Mouse (Mus musculus) liver, embryonic 14.5 days (tissue): ENCODE measurements around the gene Saa3. TPM values are rescaled to one million over a fixed set of nuclear protein-coding genes. Genes with fewer than 3 reads are reported as not detected.
"Not testable (repeated sequence)": the region's sequence is repeated elsewhere in the genome, so short reads cannot be mapped to it uniquely, and the experiment has no call there.

Experiments
- ATAC-seq: fragments of 200-750 bp; cut with Nextera tagmentation; 2 replicates; pipeline ENCODE4 v1.8.0; 2017; ENCODE audit warnings: moderate number of reproducible peaks, mild to moderate bottlenecking, moderate library complexity; ENCODE audit not compliant: insufficient read depth
- DNase-seq, 3 experiments: peaks; one replicate each; pipeline ENCODE4 v3.0.0-alpha.2; 2012 to 2013; ENCODE audit warnings: low read depth in 3 of 3, low spot score in 3 of 3
- H3K27ac ChIP-seq: fragments of 300-500 bp; sonication (generic); 2 replicates; pipeline ENCODE4 v1.5.1; 2014; ENCODE audit warnings: moderate library complexity, mild to moderate bottlenecking, control low read depth, inconsistent platforms
- H3K27me3 ChIP-seq: fragments of 300-500 bp; sonication (generic); 2 replicates; pipeline ENCODE4 v1.6.1; 2014; ENCODE audit warnings: mild to moderate bottlenecking, low read length, moderate library complexity; ENCODE audit not compliant: control insufficient read depth, insufficient read depth
- H3K36me3 ChIP-seq: fragments of 300-500 bp; sonication (generic); replicated peaks from 2 replicates; pipeline ENCODE4 v1.6.1; 2014; ENCODE audit warnings: low read depth; ENCODE audit not compliant: control insufficient read depth, insufficient read depth
- H3K4me1 ChIP-seq, 2 experiments: fragments of 200-500 bp in 1 of 2; fragments of 300-500 bp in 1 of 2; sonication (generic) in 1 of 2; replicated peaks; 2 replicates each; pipeline ENCODE4 v1.6.1; 2012 to 2014; ENCODE audit warnings: antibody characterized with exemption in 1 of 2, inconsistent platforms in 1 of 2, low read length in 1 of 2; ENCODE audit not compliant: control insufficient read depth in 2 of 2, insufficient read depth in 2 of 2
- H3K4me2 ChIP-seq: fragments of 300-500 bp; sonication (generic); 2 replicates; pipeline ENCODE4 v1.6.1; 2014; ENCODE audit warnings: low read depth, mild to moderate bottlenecking, control low read depth, moderate library complexity
- H3K4me3 ChIP-seq, 2 experiments: fragments of 200-500 bp in 1 of 2; fragments of 300-500 bp in 1 of 2; sonication (generic) in 1 of 2; 2 replicates each; pipeline ENCODE4 v1.5.1; 2012 to 2014; ENCODE audit warnings: low read depth in 2 of 2, low read length in 2 of 2, mild to moderate bottlenecking in 2 of 2, control low read depth in 1 of 2, inconsistent platforms in 1 of 2, moderate library complexity in 1 of 2; ENCODE audit not compliant: insufficient read depth in 1 of 2
- H3K9ac ChIP-seq: fragments of 300-500 bp; sonication (generic); replicated peaks from 2 replicates; pipeline ENCODE4 v1.6.1; 2014; ENCODE audit warnings: mild to moderate bottlenecking, control low read depth, moderate library complexity
- H3K9me3 ChIP-seq: fragments of 300-500 bp; sonication (generic); 2 replicates; pipeline ENCODE4 v1.6.1; 2016; ENCODE audit warnings: low read length, mixed read lengths; ENCODE audit not compliant: control insufficient read depth
- CTCF ChIP-seq: IDR thresholded peaks from 2 replicates; pipeline ENCODE4 v1.5.1; 2016; ENCODE audit warnings: antibody characterized with exemption, low read depth, control low read depth
- EP300 ChIP-seq: IDR thresholded peaks from 2 replicates; pipeline ENCODE4 v1.6.1; 2016; ENCODE audit warnings: antibody characterized with exemption, low read depth
- WGBS: fragments of 180-500 bp; shearing (Covaris S2); extraction: QIAGEN DNeasy Blood & Tissue Kit; methylation state at CpG from one replicate; pipeline ENCODE4 v1.1.7; 2014; ENCODE audit not compliant: insufficient replicate concordance; 5-methylcytosine and 5-hydroxymethylcytosine counted together
- polyA plus RNA-seq, 2 experiments: library from polyadenylated mRNA; depleted of rRNA in 1 of 2; stranded (reverse) in 1 of 2; unstranded in 1 of 2; fragments of >200 nt; fragmentation: Nextera tagmentation in 1 of 2; extraction: Ambion mirVana in 1 of 2; gene quantifications; 2 replicates each; pipeline versions ENCODE4 v1.2.1 to v1.2.3; 2012 to 2014

The Saa3 gene
- polyA plus RNA-seq, 2 experiments = 1.0 to 3.4 TPM

DNA sequence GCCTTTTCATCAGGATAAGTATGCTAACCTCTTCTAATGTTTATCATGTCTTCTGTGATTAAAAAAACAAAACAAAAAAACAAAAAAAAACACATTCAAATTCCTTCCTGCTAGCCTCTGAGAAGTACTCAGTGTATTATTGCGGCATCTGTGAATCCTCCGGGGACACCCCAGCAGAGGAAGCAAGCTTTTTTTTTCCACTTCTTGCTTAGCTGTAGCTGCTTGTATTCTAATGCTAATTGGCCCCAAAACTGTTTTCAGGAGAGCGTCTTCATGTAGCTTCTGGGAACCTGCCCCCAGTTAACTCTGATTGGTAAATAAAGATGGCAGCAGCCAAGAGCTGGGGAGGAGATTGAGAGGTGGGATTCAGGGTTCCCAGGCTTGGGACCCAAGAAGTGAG is 33.0 kb upstream of the Saa3 start:
- Histone ChIP-seq H3K4me2 (no peak overlapping the region), H3K9me3 (no peaks in the 10 kb centered on the region), H3K4me3 (no peak overlapping the region), H3K36me3 (no peaks in the 10 kb centered on the region), H3K27me3 (no peaks in the 10 kb centered on the region), H3K4me1 (no peaks in the 10 kb centered on the region), H3K9ac (no peak overlapping the region), H3K27ac (no peak overlapping the region)
- ATAC-seq (no peak), DNase-seq (no peak)
- TF ChIP-seq EP300 (no peak), CTCF (no peak)
- 64% methylated on average over 3 of the region's 3 CpGs for WGBS

GRCm38 (mm10) chr7:46746381-46746780 is 30.9 kb upstream of the Saa3 start:
- Histone ChIP-seq H3K9ac (no peak overlapping the region), H3K36me3 (no peaks in the 10 kb centered on the region), H3K27me3 (no peaks in the 10 kb centered on the region), H3K4me3 (no peak overlapping the region), H3K27ac (no peak overlapping the region), H3K4me1 (no peaks in the 10 kb centered on the region), H3K4me2 (no peak overlapping the region), H3K9me3 (no peaks in the 10 kb centered on the region)
- WGBS = 65% methylated on average over 7 of the region's 7 CpGs
- no peak for ATAC-seq
- no peak for TF ChIP-seq EP300
- TF ChIP-seq CTCF = no peak
- no peak for DNase-seq

- ATAC-seq = no peak
- Histone ChIP-seq H3K27ac (no peak overlapping the region), H3K9ac (no peak overlapping the region), H3K4me1 (no peaks in the 10 kb centered on the region), H3K4me3 (no peak overlapping the region), H3K36me3 (no peaks in the 10 kb centered on the region), H3K4me2 (no peak overlapping the region), H3K27me3 (no peaks in the 10 kb centered on the region), H3K9me3 (no peaks in the 10 kb centered on the region)
- DNase-seq = no peak
- no peak for TF ChIP-seq CTCF
- no peak for TF ChIP-seq EP300
- 53% methylated on average over 3 of the region's 3 CpGs for WGBS
These were observed 30.3 kb upstream of the Saa3 start for GRCm38 (mm10) chr7:46745816-46746215.

DNA sequence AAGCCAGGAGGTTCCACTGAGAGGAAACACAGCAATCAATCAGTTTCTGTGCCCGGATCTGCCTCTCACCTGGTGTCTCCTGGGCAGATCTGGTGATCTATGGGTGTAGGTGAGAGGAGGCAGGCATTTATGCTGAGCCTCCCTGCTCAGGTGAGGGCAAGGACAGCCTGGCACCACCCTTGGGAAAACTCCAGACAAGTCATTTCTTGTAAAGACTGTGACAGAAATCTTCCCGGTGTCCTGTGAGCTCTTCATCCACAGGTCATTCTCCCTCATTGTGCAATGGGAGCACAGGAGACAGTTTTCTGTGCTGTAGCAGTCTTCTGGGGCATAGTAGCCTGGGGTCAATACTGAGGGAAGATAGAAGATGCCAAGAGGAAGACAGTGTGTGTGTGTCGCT is 27.4 kb upstream of the Saa3 start, which contains the start of gene Saa1:
Gene Saa1, minus strand, starts transcription at position 101 of the 400 bp plus-strand sequence.
- not testable (repeated sequence) for H3K9ac ChIP-seq, H3K4me2 ChIP-seq, H3K4me3 ChIP-seq, H3K27ac ChIP-seq, H3K9me3 ChIP-seq, DNase-seq, ATAC-seq, H3K36me3 ChIP-seq, H3K4me1 ChIP-seq, H3K27me3 ChIP-seq
- WGBS = 47% methylated on average over 3 of the region's 3 CpGs

DNA sequence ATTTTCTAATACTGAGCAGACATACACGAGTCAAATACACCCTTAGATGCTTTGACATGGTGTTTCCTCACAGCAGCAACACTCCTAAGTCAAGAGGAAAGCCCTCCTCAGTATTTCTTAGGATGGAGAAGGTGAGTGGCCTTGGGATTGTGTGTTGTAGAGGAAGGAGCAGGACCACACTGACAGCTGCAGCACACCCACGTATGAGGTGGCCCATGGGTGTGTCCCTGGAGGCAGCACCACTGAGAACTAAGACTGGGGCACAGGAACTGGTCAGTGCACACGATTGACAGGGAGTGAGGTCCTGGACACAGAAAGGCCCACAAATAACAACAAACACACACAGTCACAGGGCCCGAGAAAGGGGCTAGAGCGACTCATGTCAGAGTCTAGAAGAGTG is 24.5 kb upstream of the Saa3 start:
- H3K9ac ChIP-seq, H3K4me2 ChIP-seq, H3K27me3 ChIP-seq, H3K4me1 ChIP-seq, DNase-seq, H3K4me3 ChIP-seq, ATAC-seq, H3K27ac ChIP-seq, H3K36me3 ChIP-seq, H3K9me3 ChIP-seq: not testable (repeated sequence)
- WGBS = 51% methylated on average over 5 of the region's 5 CpGs
